Mouse (Mus musculus): ENCODE data around the gene Apcs. TPM values are rescaled to one million over a fixed set of nuclear protein-coding genes. Genes with fewer than 3 reads are reported as not detected.

The Apcs gene
- not detected for polyA plus RNA-seq (2017; shearing (Covaris generic))

GRCm38 (mm10) chr1:172894777-172895357 is at the start of gene Apcs:
Apcs (minus strand) TSS chr1:172895041.

Other genes starting within 250 kb of the Apcs start
- gene Crp, start 197.0 kb downstream of the Apcs start, polyA plus RNA-seq (2017; shearing (Covaris generic)): not detected
- under 1 TPM in 1 of 2 experiments, not detected in 1; 0.06 TPM for gene Olfr16, start 55.4 kb upstream of the Apcs start, polyA plus RNA-seq (2017; shearing (Covaris generic))
- gene Olfr1408, start 242.3 kb upstream of the Apcs start, polyA plus RNA-seq (2017; shearing (Covaris generic)): under 1 TPM; 0.05 to 0.76 TPM